Mouse (Mus musculus): ENCODE measurements at regions not wholly inside any gene's neighbourhood (a gene's known extent, or its start where the extent isn't known, plus 50 kb on each side); places are given as distances from the start of the nearest gene placed in this dataset.
A peak's percentile ranks its signal among the peaks of the same experiment; 100 is the strongest.

DNA sequence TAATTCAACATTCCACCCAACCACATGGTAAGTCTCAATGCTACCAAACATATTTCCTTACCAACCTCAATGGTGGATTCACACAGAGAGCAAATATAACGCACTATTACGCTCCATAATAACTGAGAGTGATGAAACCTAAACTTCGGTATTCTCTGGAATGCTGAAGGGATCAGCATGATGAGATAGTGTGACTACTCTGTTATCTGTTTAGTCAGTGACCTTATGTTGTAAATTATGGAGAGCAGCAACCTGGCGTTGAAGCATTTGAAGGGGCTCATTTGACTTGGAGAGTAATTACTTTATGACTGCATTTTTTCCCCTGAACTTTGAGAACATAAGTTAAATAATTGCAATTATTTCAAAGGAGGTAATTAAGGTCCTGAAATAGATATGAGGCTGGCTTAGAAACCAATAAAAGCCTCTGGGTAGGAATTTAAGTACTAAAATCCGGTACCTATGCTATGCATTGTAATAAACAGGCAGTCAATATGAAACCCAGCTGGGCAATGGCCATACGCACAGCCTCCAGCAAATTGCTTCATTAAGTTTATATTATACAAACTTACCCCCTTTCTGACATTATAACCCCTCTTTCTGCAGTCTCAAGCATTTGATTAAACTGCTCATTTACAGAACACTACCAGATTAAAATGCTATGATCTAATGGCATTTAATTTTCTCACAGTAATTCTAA lies 1378.9 kb upstream of the Jmjd1c start:
- DNase-seq: no peak

DNA sequence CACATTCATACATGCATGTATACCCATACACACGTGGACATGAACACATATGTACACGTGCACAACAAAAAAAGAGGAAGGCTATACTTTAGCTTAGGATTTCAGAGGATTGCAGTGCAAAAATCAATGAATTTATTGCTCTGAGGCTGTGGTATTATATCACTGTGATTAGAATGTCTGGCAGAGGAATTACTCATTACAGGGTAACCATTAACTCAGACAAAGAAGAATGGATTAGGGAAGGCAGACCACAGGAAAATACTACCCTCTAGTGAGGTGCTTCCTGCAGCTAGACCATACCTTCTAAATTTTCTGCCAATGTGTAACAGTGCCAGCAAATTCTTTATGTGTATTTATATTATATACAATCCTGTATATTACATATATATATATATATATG lies 1373.4 kb upstream of the Jmjd1c start:
- no peak for DNase-seq

DNA sequence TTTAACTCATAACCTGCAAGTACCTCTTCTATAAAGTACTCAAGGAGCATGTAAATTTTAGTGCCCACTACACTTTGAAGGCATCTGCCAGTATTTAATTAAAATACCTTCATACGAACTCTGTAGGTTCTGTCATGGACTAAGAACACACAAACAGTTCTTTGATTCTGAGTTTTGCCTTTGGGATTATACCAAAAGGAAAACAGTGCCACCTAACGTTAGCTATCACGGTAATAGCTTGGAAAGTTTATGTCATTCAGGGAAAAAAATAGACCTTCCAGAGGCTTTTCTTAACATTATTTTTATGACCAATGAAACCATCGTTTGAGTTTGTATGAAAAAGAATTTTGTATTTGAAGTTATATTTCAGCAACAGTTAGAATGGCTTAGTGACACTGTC lies 1326.5 kb upstream of the Jmjd1c start:
- DNase-seq: no peak

DNA sequence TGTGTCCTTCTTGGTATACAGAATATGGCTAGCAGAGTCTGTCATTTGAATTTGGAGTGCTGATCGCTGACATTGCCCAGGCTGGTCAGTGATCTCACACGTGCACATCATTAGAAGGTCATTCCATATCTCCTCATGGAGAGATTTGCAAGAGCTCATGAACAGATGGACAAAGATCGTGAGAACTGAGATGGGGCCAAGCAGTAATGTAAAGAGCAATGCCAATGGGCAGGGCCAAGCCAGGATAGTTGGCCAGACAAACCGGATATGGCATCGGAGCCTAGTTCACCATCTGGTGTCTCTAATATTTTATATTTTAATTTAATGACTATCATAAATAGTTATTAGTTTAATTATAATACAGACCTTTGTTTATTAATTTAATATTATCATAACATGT lies 1324.0 kb upstream of the Jmjd1c start:
- peak; percentile 53 to 66 for DNase-seq

DNA sequence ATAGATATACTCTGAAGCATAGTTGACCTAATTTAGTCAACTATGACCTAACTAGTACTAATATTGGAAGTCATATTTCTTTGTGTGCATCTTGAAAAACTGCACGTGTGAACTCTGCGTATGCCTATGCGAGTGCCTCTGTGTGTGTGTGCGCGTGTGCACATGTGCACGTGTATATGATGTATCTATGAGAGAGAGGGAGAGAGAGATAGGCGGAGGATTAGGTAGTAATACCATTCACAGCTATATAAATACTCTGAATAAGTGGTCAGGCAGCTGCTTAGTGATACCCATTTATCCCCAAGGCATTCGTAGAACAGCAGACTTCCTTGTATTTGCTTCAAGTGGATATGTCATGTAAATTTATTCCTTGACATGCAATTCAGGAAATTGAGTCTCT lies 1310.9 kb upstream of the Jmjd1c start:
- no peak for DNase-seq

Data from cerebellum, postnatal 25 days (tissue).